Mouse (Mus musculus) E14TG2a.4 (cell line): Measurements from ENCODE around the gene Pin1.

Experiments
- CTCF ChIP-seq: conservative IDR thresholded peaks from 2 replicates; pipeline ENCODE4 v1.5.1; 2014; ENCODE audit warnings: low read length
- POU5F1 ChIP-seq: IDR thresholded peaks from 2 replicates; pipeline ENCODE4 v1.6.1; 2014; ENCODE audit warnings: low read length, borderline replicate concordance

- TF ChIP-seq CTCF (no peak), POU5F1 (no peak)
These were observed 12.5 kb downstream of the Pin1 start for GRCm38 (mm10) chr9:20664366-20664765.
